Mouse (Mus musculus) small intestine, adult 2 months (tissue): Measurements from ENCODE around the gene Ambra1. TPM values are rescaled to one million over a fixed set of nuclear protein-coding genes. Genes with fewer than 3 reads are reported as not detected.
A peak's percentile ranks its signal among the peaks of the same experiment; 100 is the strongest.

ENCODE experiments used
- H3K27ac ChIP-seq: fragments of 200-500 bp; 2 replicates; pipeline ENCODE4 v1.5.1; 2012; ENCODE audit warnings: low read depth, low read length, control low read depth, inconsistent platforms; ENCODE audit not compliant: insufficient read depth
- H3K27me3 ChIP-seq: fragments of 200-500 bp; 2 replicates; pipeline ENCODE4 v1.6.1; 2012; ENCODE audit warnings: mild to moderate bottlenecking, moderate library complexity, low read length, inconsistent platforms; ENCODE audit not compliant: control insufficient read depth, insufficient read depth
- H3K36me3 ChIP-seq: fragments of 200-500 bp; 2 replicates; pipeline ENCODE4 v1.6.1; 2012; ENCODE audit warnings: mild to moderate bottlenecking, low read length, control low read depth, inconsistent platforms; ENCODE audit not compliant: control insufficient read depth, insufficient read depth
- H3K4me1 ChIP-seq: fragments of 200-500 bp; 2 replicates; pipeline ENCODE4 v1.6.1; 2012; ENCODE audit warnings: low read length, inconsistent platforms, mixed read lengths; ENCODE audit not compliant: control insufficient read depth, insufficient read depth, insufficient read length
- H3K4me3 ChIP-seq: fragments of 200-500 bp; 2 replicates; pipeline ENCODE4 v1.5.1; 2012; ENCODE audit warnings: low read depth, mild to moderate bottlenecking, control low read depth, inconsistent platforms, low read length, moderate library complexity
- CTCF ChIP-seq: fragments of 200-500 bp; IDR thresholded peaks from 2 replicates; pipeline ENCODE4 v1.5.1; 2012; ENCODE audit warnings: low read depth, mild to moderate bottlenecking, control low read depth, inconsistent platforms, low read length, moderate library complexity, mixed read lengths; ENCODE audit not compliant: insufficient replicate concordance, insufficient read length; ENCODE audit errors: extremely low read depth
- POLR2A ChIP-seq: fragments of 200-500 bp; IDR thresholded peaks from 2 replicates; pipeline ENCODE4 v1.6.1; 2012; ENCODE audit warnings: low read depth, mild to moderate bottlenecking, control low read depth, inconsistent platforms, low read length, moderate library complexity
- WGBS: fragments of 180-500 bp; shearing (Covaris S2); methylation state at CpG from one replicate; pipeline ENCODE4 v1.1.7; 2018; 5-methylcytosine and 5-hydroxymethylcytosine counted together
- polyA plus RNA-seq: library from polyadenylated mRNA; depleted of rRNA; stranded (reverse); fragments of >200 nt; gene quantifications from 2 replicates; pipeline ENCODE4 v1.2.3, GENCODE M21; 2012

The Ambra1 gene
- polyA plus RNA-seq, 1 experiment: 20.7 TPM

DNA sequence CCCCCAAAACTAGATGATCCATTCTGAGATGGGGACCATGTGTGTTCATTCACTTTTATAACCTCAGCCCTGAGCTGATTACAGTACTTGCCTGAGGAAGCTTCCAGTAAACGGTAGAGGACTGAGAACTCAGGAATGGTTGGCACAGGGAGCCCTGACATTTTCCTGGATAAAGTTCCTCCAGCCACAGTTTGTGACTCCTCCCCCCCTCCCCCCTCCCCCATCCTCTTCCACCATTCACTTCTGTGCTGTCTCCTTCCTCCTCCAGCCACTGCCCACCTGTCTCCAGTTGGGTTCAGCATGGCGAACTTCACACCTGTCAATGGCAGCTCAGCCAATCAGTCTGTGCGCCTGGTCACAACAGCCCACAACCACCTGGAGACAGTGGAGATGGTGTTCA, 197.0 kb downstream of the Ambra1 start, which contains the start of gene Chrm4:
TSS of gene Chrm4 (plus strand) at position 301 of the 400 bp plus-strand sequence.
- WGBS: 73% methylated on average over 3 of the region's 3 CpGs
- TF ChIP-seq POLR2A (no peak), CTCF (no peak)
- Histone ChIP-seq H3K4me3 (peak within 1 kb of the TSS; percentile 43), H3K27ac (no peak within 1 kb of the TSS), H3K27me3 (peaks cover 20% of the 10 kb centered on the region), H3K36me3 (no peaks in the 10 kb centered on the region), H3K4me1 (peaks cover 34% of the 10 kb centered on the region)

DNA sequence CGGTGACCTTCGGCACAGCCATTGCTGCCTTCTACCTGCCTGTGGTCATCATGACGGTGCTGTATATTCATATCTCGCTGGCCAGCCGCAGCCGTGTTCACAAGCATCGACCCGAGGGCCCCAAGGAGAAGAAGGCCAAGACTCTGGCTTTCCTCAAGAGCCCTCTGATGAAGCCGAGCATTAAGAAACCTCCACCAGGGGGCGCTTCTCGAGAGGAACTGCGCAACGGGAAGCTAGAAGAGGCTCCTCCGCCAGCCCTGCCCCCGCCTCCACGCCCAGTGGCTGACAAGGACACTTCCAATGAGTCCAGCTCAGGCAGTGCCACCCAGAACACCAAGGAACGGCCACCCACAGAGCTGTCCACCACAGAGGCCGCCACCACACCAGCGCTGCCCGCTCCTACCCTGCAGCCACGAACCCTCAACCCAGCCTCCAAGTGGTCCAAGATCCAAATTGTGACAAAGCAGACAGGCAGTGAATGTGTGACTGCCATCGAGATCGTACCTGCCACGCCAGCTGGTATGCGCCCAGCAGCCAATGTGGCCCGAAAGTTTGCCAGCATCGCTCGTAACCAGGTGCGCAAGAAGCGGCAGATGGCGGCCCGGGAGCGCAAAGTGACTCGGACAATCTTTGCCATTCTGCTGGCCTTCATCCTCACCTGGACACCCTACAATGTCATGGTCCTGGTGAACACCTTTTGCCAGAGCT, 198.0 kb downstream of the Ambra1 start:
- H3K4me1 ChIP-seq: peaks cover 32% of the 10 kb centered on the region
- peaks cover 5% of the 10 kb centered on the region for H3K36me3 ChIP-seq
- peak overlapping the region; percentile 43 for H3K4me3 ChIP-seq
- WGBS: 41% methylated on average over 34 of the region's 34 CpGs
- TF ChIP-seq CTCF (peak; percentile 82), POLR2A (no peak)
- H3K27me3 ChIP-seq: peaks cover 9% of the 10 kb centered on the region; the same call in 1 of the 2 replicates
- H3K27ac ChIP-seq: no peak overlapping the region

DNA sequence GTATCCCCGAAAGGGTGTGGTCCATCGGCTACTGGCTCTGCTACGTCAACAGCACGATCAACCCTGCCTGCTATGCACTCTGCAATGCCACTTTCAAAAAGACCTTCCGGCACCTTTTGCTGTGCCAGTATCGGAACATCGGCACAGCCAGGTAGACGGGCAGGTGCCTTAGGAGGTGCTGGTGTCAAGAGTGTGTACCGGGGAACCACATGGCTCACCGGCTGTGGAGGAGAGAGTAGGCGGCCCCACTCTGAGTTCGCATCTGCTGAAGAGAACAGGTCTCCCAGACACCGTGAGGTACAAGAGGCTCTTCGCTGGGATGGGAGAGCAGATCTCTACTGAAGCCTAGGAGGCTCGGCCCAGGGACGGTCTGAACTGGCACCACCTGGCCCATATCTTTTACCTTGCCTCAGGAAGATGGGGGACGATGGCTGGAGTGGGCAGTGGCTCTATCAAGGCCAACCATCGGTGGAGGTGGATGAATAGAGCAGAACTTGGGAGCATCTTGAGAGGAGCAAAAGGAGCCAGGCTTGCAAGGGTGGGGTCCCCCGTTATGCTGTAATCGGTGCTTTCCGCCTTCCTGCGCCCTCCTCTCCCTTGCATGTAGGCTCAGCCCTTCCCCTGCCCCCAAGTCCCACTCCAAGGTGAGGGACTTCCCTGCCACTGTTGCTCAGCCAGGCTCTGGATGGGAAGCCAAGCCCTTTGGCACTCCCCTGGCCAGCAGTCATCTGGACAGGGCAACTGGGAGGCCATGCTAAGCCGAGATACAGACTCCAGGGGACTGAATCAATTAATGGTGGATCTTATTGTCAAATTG, 198.8 kb downstream of the Ambra1 start:
- Histone ChIP-seq H3K4me3 (peak overlapping the region; percentile 43; the same call in 1 of the 2 replicates), H3K27me3 (peaks cover 2% of the 10 kb centered on the region; the same call in 1 of the 2 replicates), H3K27ac (no peak overlapping the region), H3K36me3 (peaks cover 12% of the 10 kb centered on the region), H3K4me1 (peaks cover 32% of the 10 kb centered on the region)
- 67% methylated on average over 23 of the region's 23 CpGs for WGBS
- TF ChIP-seq CTCF (no peak), POLR2A (no peak)

DNA sequence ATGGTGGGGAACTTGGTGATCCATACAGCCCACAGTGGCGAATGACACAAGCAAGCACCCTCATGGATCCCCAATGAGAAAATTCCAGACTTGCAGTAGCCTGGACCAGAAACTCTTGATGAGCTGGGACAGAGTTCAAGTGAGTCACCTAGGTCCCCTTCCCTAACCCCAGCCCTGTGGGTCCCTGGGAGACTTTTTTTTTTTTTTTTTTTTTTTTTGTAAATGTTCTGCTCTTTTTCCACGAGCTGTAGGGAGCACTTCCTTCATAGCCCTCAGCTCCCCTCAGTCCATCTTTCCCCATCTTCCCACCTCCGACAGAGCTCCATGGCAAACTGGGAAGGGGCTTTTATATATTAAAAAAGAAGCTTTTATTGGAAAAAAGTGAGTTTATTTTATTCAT, 199.5 kb downstream of the Ambra1 start:
- H3K27me3 ChIP-seq: no peaks in the 10 kb centered on the region
- H3K4me3 ChIP-seq: no peak overlapping the region
- H3K4me1 ChIP-seq: peaks cover 31% of the 10 kb centered on the region
- no peak overlapping the region for H3K27ac ChIP-seq
- TF ChIP-seq POLR2A: no peak
- no peak for TF ChIP-seq CTCF
- 79% methylated on average over 3 of the region's 3 CpGs for WGBS
- H3K36me3 ChIP-seq: peaks cover 19% of the 10 kb centered on the region

DNA sequence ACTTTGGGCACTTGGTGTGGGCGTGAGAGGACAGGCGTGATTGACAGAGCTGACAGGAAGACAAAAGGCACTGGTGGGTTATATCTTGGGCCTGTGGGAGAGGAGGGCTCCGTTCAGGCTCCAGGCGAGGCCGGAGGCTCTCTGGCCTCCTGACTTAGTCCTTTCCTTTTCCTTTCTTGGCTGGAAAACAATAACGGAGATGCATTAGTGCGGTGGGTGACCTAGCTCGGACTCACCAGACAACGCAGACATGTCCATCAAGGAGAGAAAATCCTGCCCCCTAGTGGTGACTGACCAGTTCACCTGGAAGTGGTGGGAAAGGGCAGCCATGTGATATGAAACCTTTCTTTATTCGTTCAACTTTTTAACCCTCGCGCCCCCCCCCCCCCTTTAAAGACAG, 200.0 kb downstream of the Ambra1 start:
- WGBS: 42% methylated on average over 12 of the region's 12 CpGs
- H3K27me3 ChIP-seq: no peaks in the 10 kb centered on the region
- H3K27ac ChIP-seq: no peak overlapping the region
- H3K36me3 ChIP-seq: peaks cover 24% of the 10 kb centered on the region
- peaks cover 34% of the 10 kb centered on the region for H3K4me1 ChIP-seq
- no peak for TF ChIP-seq POLR2A
- TF ChIP-seq CTCF: peak; percentile 72; the same call in 1 of the 2 replicates
- H3K4me3 ChIP-seq: no peak overlapping the region

DNA sequence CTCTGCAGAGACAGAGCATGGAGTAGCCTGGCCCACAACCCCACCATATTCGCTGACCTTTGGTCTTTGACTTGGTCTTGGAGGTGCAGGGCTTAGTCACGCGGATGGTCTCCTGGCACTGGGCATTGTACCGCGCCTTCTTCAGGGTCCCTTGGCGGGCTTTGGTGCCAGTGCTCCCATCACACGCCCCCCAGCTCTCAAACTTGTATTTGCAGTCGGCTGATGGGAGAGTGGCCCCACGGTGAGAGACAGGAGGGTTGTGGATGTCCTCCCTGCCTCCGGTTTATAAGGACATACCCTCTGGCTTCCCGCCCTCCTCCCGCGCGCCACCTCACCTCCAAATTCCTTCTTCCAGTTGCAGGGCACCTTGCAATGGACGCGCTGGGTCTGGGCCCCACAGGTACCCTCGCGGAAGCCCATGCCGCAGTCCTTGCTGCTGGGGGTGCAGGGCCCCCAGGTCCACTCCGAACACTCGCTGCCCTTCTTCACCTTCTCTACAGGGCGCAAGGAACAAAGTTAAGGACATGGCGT, 200.9 kb downstream of the Ambra1 start:
- 58% methylated on average over 23 of the region's 23 CpGs for WGBS
- Histone ChIP-seq H3K4me1 (peaks cover 34% of the 10 kb centered on the region), H3K36me3 (peaks cover 33% of the 10 kb centered on the region), H3K4me3 (peak overlapping the region; percentile 43), H3K27me3 (no peaks in the 10 kb centered on the region), H3K27ac (no peak overlapping the region)
- TF ChIP-seq CTCF (no peak), POLR2A (no peak)

DNA sequence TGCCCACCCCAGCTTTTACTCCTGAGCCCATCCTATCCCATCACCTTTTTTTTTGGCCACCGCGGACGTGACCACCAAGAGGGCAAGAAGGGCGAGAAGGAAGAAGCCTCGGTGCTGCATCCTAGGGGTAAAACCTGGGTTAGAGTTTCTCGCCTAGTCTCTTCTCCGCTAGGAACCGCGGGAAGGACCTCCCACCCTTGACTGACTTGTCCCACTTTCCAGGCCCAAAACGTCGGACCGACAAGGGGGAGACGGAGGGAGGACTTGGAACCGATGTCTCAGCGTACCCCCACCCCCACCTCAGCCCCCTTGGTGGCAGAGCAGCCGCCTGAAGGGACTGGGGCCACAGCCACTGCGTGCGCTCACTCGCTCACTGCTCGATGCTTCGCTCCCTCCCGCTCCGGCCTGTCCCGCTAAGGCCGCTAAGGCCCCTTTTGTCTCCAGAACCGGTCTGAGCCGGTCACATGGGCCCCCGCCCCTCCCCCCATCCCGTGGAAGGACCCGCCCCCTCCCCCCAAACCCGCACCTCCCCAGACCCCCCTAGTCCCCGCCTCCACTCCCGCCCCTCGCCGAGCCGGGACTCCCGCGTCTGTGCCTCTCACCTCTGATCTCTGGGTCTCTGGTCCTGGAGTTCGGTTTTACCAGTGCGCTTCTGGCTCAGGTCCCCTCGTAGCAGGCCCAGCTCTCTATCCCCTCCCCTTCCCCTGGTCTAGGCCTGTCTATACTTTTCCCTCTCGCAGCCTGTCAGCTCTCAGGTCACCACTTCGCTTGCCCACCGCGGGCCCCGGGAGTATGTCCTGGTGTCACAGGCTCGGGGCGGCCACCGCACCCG, 201.6 kb downstream of the Ambra1 start:
- H3K4me1 ChIP-seq: peaks cover 34% of the 10 kb centered on the region
- WGBS: 39% methylated on average over 50 of the region's 50 CpGs
- no peak overlapping the region for H3K27ac ChIP-seq
- H3K4me3 ChIP-seq: peak overlapping the region; percentile 43
- no peaks in the 10 kb centered on the region for H3K27me3 ChIP-seq
- TF ChIP-seq POLR2A: 0 out of 2 replicates have a peak, but pooled peaks have one; percentile 10
- TF ChIP-seq CTCF: no peak
- H3K36me3 ChIP-seq: peaks cover 40% of the 10 kb centered on the region
